Mouse (Mus musculus) heart, postnatal 25 days (tissue): ENCODE measurements around the gene C1qtnf5. TPM values are rescaled to one million over a fixed set of nuclear protein-coding genes. Genes with fewer than 3 reads are reported as not detected.
"Not testable (repeated sequence)": the region's sequence is repeated elsewhere in the genome, so short reads cannot be mapped to it uniquely, and the experiment has no call there.

Experiments used
- DNase-seq: peaks from one replicate; pipeline ENCODE4 v3.0.0; 2022; ENCODE audit warnings: low spot score
- intact Hi-C: fragments of 180-260 bp; cut with DNase I; formaldehyde crosslinking; loops from one replicate; pipeline ENCODE4 v1.15.1; 2025
- total RNA-seq, 2 experiments: library from RNA; stranded (reverse); gene quantifications; 2 replicates each; pipeline ENCODE4 v1.2.3; 2021

C1qtnf5 gene
- total RNA-seq, 2 experiments from 2014 or later: 9.7 to 10.9 TPM

GRCm38 (mm10) chr9:44095781-44096180 is 11.3 kb upstream of the C1qtnf5 start:
- intact Hi-C loops: no loop called here
- no peak for DNase-seq

GRCm38 (mm10) chr9:44096536-44096935 is 10.5 kb upstream of the C1qtnf5 start:
- DNase-seq: no peak
- intact Hi-C loops: no loop called here

- intact Hi-C loops: no loop called here
- DNase-seq: no peak
Measured at GRCm38 (mm10) chr9:44101490-44101889, 5.6 kb upstream of the C1qtnf5 start, which contains the start of gene Mfrp. TSS of gene Mfrp (plus strand) at chr9:44101729.

GRCm38 (mm10) chr9:44104881-44105280 is 2.2 kb upstream of the C1qtnf5 start:
- no peak for DNase-seq
- intact Hi-C loops: loop anchor here (5.0 kb wide), 2 partner anchors 33 to 118 kb away; no protein-coding TSS in a partner anchor

- DNase-seq: no peak
- intact Hi-C loops: loop anchor here (5.0 kb wide), 2 partner anchors 33 to 118 kb away; no protein-coding TSS in a partner anchor
Measured at GRCm38 (mm10) chr9:44105781-44106180, 1.3 kb upstream of the C1qtnf5 start.

GRCm38 (mm10) chr9:44106182-44106581 is 863 bp upstream of the C1qtnf5 start:
- intact Hi-C loops: loop anchor here (5.0 kb wide), 2 partner anchors 34 to 119 kb away; no protein-coding TSS in a partner anchor
- DNase-seq: no peak

- intact Hi-C loops: loop anchor here (5.0 kb wide), 2 partner anchors 34 to 119 kb away; no protein-coding TSS in a partner anchor
- no peak for DNase-seq
Measured at GRCm38 (mm10) chr9:44106596-44106995, 449 bp upstream of the C1qtnf5 start.

- intact Hi-C loops: loop anchor here (5.0 kb wide), 2 partner anchors 35 to 120 kb away; no protein-coding TSS in a partner anchor
Measured at GRCm38 (mm10) chr9:44107557-44108179, 623 bp downstream of the C1qtnf5 start.

GRCm38 (mm10) chr9:44108269-44109055 is 1.4 kb downstream of the C1qtnf5 start:
- DNase-seq: no peak

More at GRCm38 (mm10) chr9:44107557-44108179, 623 bp downstream of the C1qtnf5 start:
- no peak for DNase-seq

GRCm38 (mm10) chr9:44109360-44110095 is 2.5 kb downstream of the C1qtnf5 start:
- intact Hi-C loops: loop anchor here (5.0 kb wide), 2 partner anchors 37 to 122 kb away; no protein-coding TSS in a partner anchor
- no peak for DNase-seq

More at GRCm38 (mm10) chr9:44108269-44109055, 1.4 kb downstream of the C1qtnf5 start:
- intact Hi-C loops: loop anchor here (5.0 kb wide), 2 partner anchors 36 to 121 kb away; no protein-coding TSS in a partner anchor

GRCm38 (mm10) chr9:44111909-44112308 is 4.9 kb downstream of the C1qtnf5 start:
- not testable (repeated sequence) for DNase-seq

GRCm38 (mm10) chr9:44113105-44113789 is 6.2 kb downstream of the C1qtnf5 start, which contains the start of the genes Gm49380 and Rnf26:
TSS of gene Gm49380 (minus strand) at chr9:44113500.
TSS of gene Rnf26 (minus strand) at chr9:44113517.
- intact Hi-C loops: no loop called here
- DNase-seq: peak; percentile 94

More at GRCm38 (mm10) chr9:44111909-44112308, 4.9 kb downstream of the C1qtnf5 start:
- intact Hi-C loops: not testable (repeated sequence)

GRCm38 (mm10) chr9:44114453-44114852 is 7.4 kb downstream of the C1qtnf5 start:
- intact Hi-C loops: no loop called here
- DNase-seq: no peak

GRCm38 (mm10) chr9:44115599-44115998 is 8.6 kb downstream of the C1qtnf5 start:
- DNase-seq: no peak
- intact Hi-C loops: no loop called here

- intact Hi-C loops: no loop called here
- DNase-seq: no peak
Measured at GRCm38 (mm10) chr9:44116182-44116581, 9.1 kb downstream of the C1qtnf5 start.

- intact Hi-C loops: no loop called here
- no peak for DNase-seq
Measured at GRCm38 (mm10) chr9:44119011-44119410, 12.0 kb downstream of the C1qtnf5 start.

- intact Hi-C loops: loop anchor here (10.0 kb wide), 1 partner anchor 115 kb away; the partner anchor contains the start of gene Cbl
- no peak for DNase-seq
Measured at GRCm38 (mm10) chr9:44119948-44120465, 13.0 kb downstream of the C1qtnf5 start.

GRCm38 (mm10) chr9:44124317-44124716 is 17.3 kb downstream of the C1qtnf5 start:
- intact Hi-C loops: loop anchor here (10.0 kb wide), 1 partner anchor 110 kb away; the partner anchor contains the start of gene Cbl
- DNase-seq: no peak

- intact Hi-C loops: loop anchor here (5.0 to 10.0 kb wide), 2 partner anchors 110 to 267 kb away; partner anchors contain the start of gene Cbl
- no peak for DNase-seq
Measured at GRCm38 (mm10) chr9:44125026-44125425, 18.0 kb downstream of the C1qtnf5 start.
